Mouse (Mus musculus) liver, embryonic 16.5 days (tissue): ENCODE measurements around the gene Zbtb12. TPM values are rescaled to one million over a fixed set of nuclear protein-coding genes. Genes with fewer than 3 reads are reported as not detected.

ENCODE experiments used
- ATAC-seq: fragments of 200-750 bp; cut with Nextera tagmentation; 2 replicates; pipeline ENCODE4 v1.8.0; 2017; ENCODE audit warnings: low read depth, mild to moderate bottlenecking, moderate number of reproducible peaks, moderate library complexity
- H3K27ac ChIP-seq: fragments of 300-500 bp; sonication (generic); 2 replicates; pipeline ENCODE4 v1.5.1; 2014; ENCODE audit warnings: mild to moderate bottlenecking, low read length
- H3K27me3 ChIP-seq: fragments of 300-500 bp; sonication (generic); 2 replicates; pipeline ENCODE4 v1.6.1; 2014; ENCODE audit warnings: low read depth, low read length, mixed read lengths; ENCODE audit not compliant: control insufficient read depth, insufficient read depth
- H3K36me3 ChIP-seq: fragments of 300-500 bp; sonication (generic); 2 replicates; pipeline ENCODE4 v1.6.1; 2014; ENCODE audit warnings: mild to moderate bottlenecking; ENCODE audit not compliant: control insufficient read depth, insufficient read depth
- H3K4me1 ChIP-seq: fragments of 300-500 bp; sonication (generic); 2 replicates; pipeline ENCODE4 v1.6.1; 2014; ENCODE audit warnings: low read depth, low read length, mixed read lengths; ENCODE audit not compliant: control insufficient read depth
- H3K4me2 ChIP-seq: fragments of 300-500 bp; sonication (generic); 2 replicates; pipeline ENCODE4 v1.6.1; 2014; ENCODE audit warnings: low read depth, low read length, mixed read lengths
- H3K4me3 ChIP-seq: fragments of 300-500 bp; sonication (generic); 2 replicates; pipeline ENCODE4 v1.5.1; 2014; ENCODE audit warnings: low read depth, mild to moderate bottlenecking, low read length
- H3K9ac ChIP-seq: fragments of 300-500 bp; sonication (generic); 2 replicates; pipeline ENCODE4 v1.6.1; 2014; ENCODE audit warnings: low read depth, low read length
- H3K9me3 ChIP-seq: fragments of 300-500 bp; sonication (generic); replicated peaks from 2 replicates; pipeline ENCODE4 v1.6.1; 2016; ENCODE audit warnings: low read length; ENCODE audit not compliant: control insufficient read depth
- WGBS: fragments of 180-500 bp; shearing (Covaris S2); extraction: QIAGEN DNeasy Blood & Tissue Kit; methylation state at CpG from one replicate; pipeline ENCODE4 v1.1.7; 2014; ENCODE audit not compliant: insufficient replicate concordance; 5-methylcytosine and 5-hydroxymethylcytosine counted together
- polyA plus RNA-seq: library from polyadenylated mRNA; unstranded; fragments of >200 nt; fragmentation: Nextera tagmentation; extraction: Ambion mirVana; gene quantifications from 2 replicates; pipeline ENCODE4 v1.2.1, GENCODE M21; 2015

The Zbtb12 gene
- polyA plus RNA-seq, 1 experiment from 2014 or later, result 0.37 TPM

- no peaks in the 10 kb centered on the region for H3K9me3 ChIP-seq
- H3K36me3 ChIP-seq, result peaks cover 24% of the 10 kb centered on the region
- no peak overlapping the region for H3K4me3 ChIP-seq
- ATAC-seq, result no peak
- peaks cover 9% of the 10 kb centered on the region for H3K4me1 ChIP-seq
- 83% methylated on average over 9 of the region's 9 CpGs for WGBS
- H3K4me2 ChIP-seq, result no peak overlapping the region
- no peak overlapping the region for H3K27ac ChIP-seq
- H3K9ac ChIP-seq, result no peak overlapping the region
- no peaks in the 10 kb centered on the region for H3K27me3 ChIP-seq
Observed at GRCm38 (mm10) chr17:34902895-34903294, 23.6 kb downstream of the Zbtb12 start.

- Histone ChIP-seq H3K4me2 (no peak overlapping the region), H3K9me3 (no peaks in the 10 kb centered on the region), H3K4me1 (peaks cover 13% of the 10 kb centered on the region), H3K27ac (no peak overlapping the region), H3K4me3 (no peak overlapping the region), H3K9ac (no peak overlapping the region), H3K36me3 (peaks cover 38% of the 10 kb centered on the region), H3K27me3 (no peaks in the 10 kb centered on the region)
- 80% methylated on average over 10 of the region's 10 CpGs for WGBS
- peak; percentile 35; the same call in 1 of the 2 replicates for ATAC-seq
Observed at GRCm38 (mm10) chr17:34910982-34911381, 31.7 kb downstream of the Zbtb12 start.

- H3K36me3 ChIP-seq, result peaks cover 29% of the 10 kb centered on the region
- WGBS, result 44% methylated on average over 5 of the region's 5 CpGs
Observed at GRCm38 (mm10) chr17:34911945-34912351, 32.7 kb downstream of the Zbtb12 start.

GRCm38 (mm10) chr17:34913930-34914665 is 34.8 kb downstream of the Zbtb12 start, which contains the start of gene Slc44a4:
Gene Slc44a4, plus strand, starts transcription at chr17:34914466.
- ATAC-seq, result no peak
- 45% methylated on average over 18 of the region's 18 CpGs for WGBS
- H3K36me3 ChIP-seq, result peaks cover 16% of the 10 kb centered on the region
- peaks cover 16% of the 10 kb centered on the region for H3K4me1 ChIP-seq
- H3K27ac ChIP-seq, result peak within 1 kb of the TSS; percentile 6; the same call in 1 of the 2 replicates
- no peak within 1 kb of the TSS for H3K9ac ChIP-seq
- H3K4me2 ChIP-seq, result 0 out of 2 replicates have a peak within 1 kb of the TSS, but pooled peaks have one; percentile 12
- H3K9me3 ChIP-seq, result no peaks in the 10 kb centered on the region
- no peaks in the 10 kb centered on the region for H3K27me3 ChIP-seq
- H3K4me3 ChIP-seq, result no peak within 1 kb of the TSS

More at GRCm38 (mm10) chr17:34911945-34912351, 32.7 kb downstream of the Zbtb12 start:
- no peaks in the 10 kb centered on the region for H3K9me3 ChIP-seq
- peak; percentile 60 for ATAC-seq
- H3K4me2 ChIP-seq, result no peak overlapping the region
- H3K4me1 ChIP-seq, result peaks cover 13% of the 10 kb centered on the region
- H3K9ac ChIP-seq, result no peak overlapping the region
- H3K27me3 ChIP-seq, result no peaks in the 10 kb centered on the region
- no peak overlapping the region for H3K27ac ChIP-seq
- H3K4me3 ChIP-seq, result no peak overlapping the region

- no peak overlapping the region for H3K9ac ChIP-seq
- peaks cover 16% of the 10 kb centered on the region for H3K4me1 ChIP-seq
- H3K9me3 ChIP-seq, result no peaks in the 10 kb centered on the region
- peaks cover 15% of the 10 kb centered on the region for H3K36me3 ChIP-seq
- no peaks in the 10 kb centered on the region for H3K27me3 ChIP-seq
- no peak overlapping the region for H3K4me2 ChIP-seq
- H3K4me3 ChIP-seq, result no peak overlapping the region
- WGBS, result 13% methylated on average over 11 of the region's 11 CpGs
- peak; percentile 62 for ATAC-seq
- peak overlapping the region; percentile 6; the same call in 1 of the 2 replicates for H3K27ac ChIP-seq
Observed at GRCm38 (mm10) chr17:34915410-34915831, 36.1 kb downstream of the Zbtb12 start.

- H3K9me3 ChIP-seq, result no peaks in the 10 kb centered on the region
- WGBS, result 58% methylated on average over 5 of the region's 5 CpGs
- H3K4me2 ChIP-seq, result no peak overlapping the region
- no peak overlapping the region for H3K9ac ChIP-seq
- H3K4me3 ChIP-seq, result no peak overlapping the region
- peaks cover 14% of the 10 kb centered on the region for H3K4me1 ChIP-seq
- H3K27me3 ChIP-seq, result no peaks in the 10 kb centered on the region
- peaks cover 9% of the 10 kb centered on the region for H3K36me3 ChIP-seq
- no peak for ATAC-seq
- H3K27ac ChIP-seq, result no peak overlapping the region
Observed at GRCm38 (mm10) chr17:34916316-34916715, 37.0 kb downstream of the Zbtb12 start.

- Histone ChIP-seq H3K9ac (no peak overlapping the region), H3K4me3 (no peak overlapping the region), H3K36me3 (peaks cover 3% of the 10 kb centered on the region), H3K4me2 (no peak overlapping the region), H3K27ac (no peak overlapping the region), H3K27me3 (no peaks in the 10 kb centered on the region), H3K9me3 (no peaks in the 10 kb centered on the region), H3K4me1 (peaks cover 14% of the 10 kb centered on the region)
- WGBS, result 68% methylated on average over 9 of the region's 9 CpGs
- no peak for ATAC-seq
Observed at GRCm38 (mm10) chr17:34917188-34917587, 37.9 kb downstream of the Zbtb12 start.

- Histone ChIP-seq H3K27me3 (no peaks in the 10 kb centered on the region), H3K4me1 (no peaks in the 10 kb centered on the region; the same call in none of the 2 replicates), H3K4me2 (no peak overlapping the region), H3K4me3 (no peak overlapping the region), H3K36me3 (no peaks in the 10 kb centered on the region), H3K9ac (no peak overlapping the region), H3K9me3 (no peaks in the 10 kb centered on the region), H3K27ac (no peak overlapping the region)
- 39% methylated on average over 6 of the region's 6 CpGs for WGBS
- ATAC-seq, result no peak
Observed at GRCm38 (mm10) chr17:34922939-34923338, 43.7 kb downstream of the Zbtb12 start.

GRCm38 (mm10) chr17:34924258-34924657 is 45.0 kb downstream of the Zbtb12 start:
- Histone ChIP-seq H3K27ac (no peak overlapping the region), H3K36me3 (no peaks in the 10 kb centered on the region), H3K9ac (no peak overlapping the region), H3K27me3 (no peaks in the 10 kb centered on the region), H3K4me1 (no peaks in the 10 kb centered on the region; the same call in none of the 2 replicates), H3K9me3 (no peaks in the 10 kb centered on the region), H3K4me2 (no peak overlapping the region), H3K4me3 (no peak overlapping the region)
- ATAC-seq, result no peak
- 65% methylated on average over 5 of the region's 5 CpGs for WGBS
